8 mouse cellular contexts compared by ENCODE assay signal in genomic region chr9:65580401-65581256, GRCm38 (mm10). TPM values are rescaled to one million over a fixed set of nuclear protein-coding genes. Genes with fewer than 3 reads are reported as not detected.
A peak's percentile ranks its signal among the peaks of the same experiment; 100 is the strongest.
DNase-seq lines count a peak whose midpoint lies in the region.

No protein-coding gene starts in this region.

- DNase-seq in MN1 (ENCODE audit: low spot score): peak; percentile 94
- DNase-seq in cerebellum, adult 8-10 months: peak; percentile 72
- peak; percentile 89 for DNase-seq in forelimb bud, embryonic 11.5 days (ENCODE audit: low read depth, low spot score)
- peak; percentile 93 for DNase-seq in heart, postnatal 4 days
- peak; percentile 63 to 72 for DNase-seq in layer of hippocampus, adult 8-10 months (ENCODE audit: low spot score in 2 of 2)
- peak; percentile 96 for DNase-seq in lung, postnatal 10 days
- peak; percentile 78 for DNase-seq in ovary, postnatal 14 days (ENCODE audit: low spot score)
- DNase-seq in thymus, postnatal 25 days: peak; percentile 88

RNA-seq across cellular contexts. Expression of gene Plekho2, which starts 0.8 kb away (rescaled TPM):
- 10 to 100 TPM; 17.9 to 19.4 TPM for total RNA-seq in heart, postnatal 4 days (2021)
- total RNA-seq in layer of hippocampus, adult 8-10 months (2022): 10 to 100 TPM; 13.4 to 21.0 (median 14.2) TPM

RNA-seq across cellular contexts. Expression of gene Pif1, which starts 6.3 kb away (rescaled TPM):
- 1 to 10 TPM; 6.2 to 7.6 TPM for total RNA-seq in heart, postnatal 4 days (2021)
- total RNA-seq in layer of hippocampus, adult 8-10 months (2022): under 1 TPM; 0.09 to 0.24 (median 0.16) TPM

RNA-seq across cellular contexts. Expression of gene Rbpms2, which starts 48.8 kb away (rescaled TPM):
- total RNA-seq in heart, postnatal 4 days (2021): 10 to 100 TPM; 89.4 to 97.0 TPM
- total RNA-seq in layer of hippocampus, adult 8-10 months (2022): 1 to 10 TPM; 3.7 to 5.4 (median 4.6) TPM

Comparison
In these comparisons a context has a peak if more than half of its experiments do, and no peak if none do; other contexts are left out.
1. Peak in every context shown above with its lines: DNase-seq.
2. RNA of gene Pif1, which starts 6.3 kb away (total RNA-seq): 6.2 to 7.6 TPM in heart, postnatal 4 days; 0.09 to 0.24 TPM in layer of hippocampus, adult 8-10 months; every median in the first group is over 4 times any median in the second.
3. RNA of gene Rbpms2, which starts 48.8 kb away (total RNA-seq): 89.4 to 97.0 TPM in heart, postnatal 4 days; 3.7 to 5.4 TPM in layer of hippocampus, adult 8-10 months; every median in the first group is over 10 times any median in the second.